Mouse (Mus musculus) adrenal gland, adult 8-10 months (tissue): ENCODE measurements around the gene Crlf1. TPM values are rescaled to one million over a fixed set of nuclear protein-coding genes. Genes with fewer than 3 reads are reported as not detected.
"Not testable (repeated sequence)": the region's sequence is repeated elsewhere in the genome, so short reads cannot be mapped to it uniquely, and the experiment has no call there.

ENCODE experiments used
- DNase-seq: peaks from one replicate; pipeline ENCODE4 v3.0.0; 2022
- total RNA-seq, 4 experiments: library from RNA; stranded (reverse); gene quantifications; 2 replicates each; pipeline ENCODE4 v1.2.4; 2022

Gene Crlf1
- total RNA-seq, 4 experiments from 2014 or later: 0.51 to 1.5 (median 0.59) TPM; not detected in 1

DNA sequence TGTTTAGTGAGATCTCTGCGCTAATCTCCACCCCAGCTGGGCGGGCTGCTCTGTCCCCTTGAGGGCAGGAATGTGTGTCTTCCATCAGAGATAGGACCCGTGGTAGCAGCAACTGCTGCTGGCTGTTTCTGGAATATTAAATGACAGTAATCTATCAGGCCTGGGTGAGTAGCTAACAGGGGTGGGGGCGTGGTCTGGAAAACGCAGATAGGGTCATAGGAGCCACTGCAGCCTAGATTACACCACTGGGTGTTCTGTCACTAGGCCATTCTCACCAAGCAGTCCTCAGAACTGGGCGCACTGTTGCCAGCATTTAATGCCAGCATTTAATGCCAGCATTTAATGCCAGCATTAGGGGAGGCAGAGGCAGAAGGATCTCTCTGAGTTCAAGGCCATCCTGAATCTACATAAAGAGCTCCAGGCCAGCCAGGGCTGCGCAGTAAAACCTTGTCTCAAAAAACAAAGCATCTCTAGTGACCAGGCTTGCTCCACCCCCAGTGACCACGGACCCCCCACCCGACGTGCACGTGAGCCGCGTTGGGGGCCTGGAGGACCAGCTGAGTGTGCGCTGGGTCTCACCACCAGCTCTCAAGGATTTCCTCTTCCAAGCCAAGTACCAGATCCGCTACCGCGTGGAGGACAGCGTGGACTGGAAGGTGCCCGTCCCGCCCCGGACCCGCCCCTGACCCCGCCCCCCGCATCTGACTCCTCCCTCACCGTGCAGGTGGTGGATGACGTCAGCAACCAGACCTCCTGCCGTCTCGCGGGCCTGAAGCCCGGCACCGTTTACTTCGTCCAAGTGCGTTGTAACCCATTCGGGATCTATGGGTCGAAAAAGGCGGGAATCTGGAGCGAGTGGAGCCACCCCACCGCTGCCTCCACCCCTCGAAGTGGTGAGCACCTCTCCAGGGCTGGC, 7.7 kb downstream of the Crlf1 start:
- DNase-seq: no peak

DNA sequence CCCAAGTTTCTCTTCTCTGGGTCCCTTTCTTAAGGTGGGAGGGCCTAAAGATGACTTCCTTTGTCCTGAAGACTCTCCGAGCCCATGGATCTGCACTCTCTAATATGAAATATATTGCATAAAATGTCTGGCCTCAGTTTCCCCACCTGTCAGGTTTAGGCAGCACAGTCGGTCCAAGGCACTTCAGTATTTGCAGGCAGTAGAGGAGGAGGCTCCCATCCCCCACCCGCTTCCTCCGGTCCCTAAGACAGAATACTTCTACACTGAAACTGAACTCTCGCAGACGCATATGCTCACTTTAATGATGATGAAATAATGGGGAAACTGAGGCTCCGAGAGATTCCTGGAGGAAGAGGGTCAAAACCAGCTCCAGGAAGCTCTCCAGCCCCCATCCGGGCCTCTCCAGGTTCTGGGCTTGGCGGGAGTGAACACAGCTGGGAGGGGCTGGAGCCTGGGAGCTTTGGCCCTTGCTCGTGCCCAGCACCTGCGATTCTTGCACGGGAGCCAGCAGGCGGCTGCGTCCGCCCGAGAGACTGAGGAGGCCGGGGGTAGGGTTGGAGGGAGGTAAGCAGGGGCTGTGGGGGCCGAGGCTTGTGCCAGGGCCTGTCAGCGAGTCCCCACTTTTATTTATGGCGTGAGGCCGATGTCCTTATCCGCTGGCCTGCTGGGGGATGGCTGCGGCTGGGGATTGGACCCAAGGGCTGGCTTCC, 9.0 kb downstream of the Crlf1 start:
- DNase-seq: no peak

DNA sequence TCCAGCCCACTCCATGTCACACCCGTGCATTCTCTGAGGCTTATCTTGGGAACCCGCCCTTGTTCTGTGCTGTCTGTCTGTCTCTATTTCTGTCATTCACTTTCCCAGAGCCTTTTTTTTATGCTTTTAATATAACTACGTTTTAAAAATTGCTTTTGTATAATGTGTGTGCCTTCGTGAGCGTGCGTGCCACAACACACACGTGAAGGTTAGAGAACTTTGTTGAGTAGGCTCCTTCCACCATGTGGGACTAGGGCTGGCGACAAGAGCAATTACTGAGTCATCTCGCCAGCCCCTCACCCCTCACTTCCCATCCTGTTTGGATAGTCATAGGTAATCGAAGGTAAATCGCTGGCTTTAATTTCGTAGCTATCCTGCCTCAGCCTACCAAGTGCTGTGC, 9.6 kb downstream of the Crlf1 start:
- no peak for DNase-seq

DNA sequence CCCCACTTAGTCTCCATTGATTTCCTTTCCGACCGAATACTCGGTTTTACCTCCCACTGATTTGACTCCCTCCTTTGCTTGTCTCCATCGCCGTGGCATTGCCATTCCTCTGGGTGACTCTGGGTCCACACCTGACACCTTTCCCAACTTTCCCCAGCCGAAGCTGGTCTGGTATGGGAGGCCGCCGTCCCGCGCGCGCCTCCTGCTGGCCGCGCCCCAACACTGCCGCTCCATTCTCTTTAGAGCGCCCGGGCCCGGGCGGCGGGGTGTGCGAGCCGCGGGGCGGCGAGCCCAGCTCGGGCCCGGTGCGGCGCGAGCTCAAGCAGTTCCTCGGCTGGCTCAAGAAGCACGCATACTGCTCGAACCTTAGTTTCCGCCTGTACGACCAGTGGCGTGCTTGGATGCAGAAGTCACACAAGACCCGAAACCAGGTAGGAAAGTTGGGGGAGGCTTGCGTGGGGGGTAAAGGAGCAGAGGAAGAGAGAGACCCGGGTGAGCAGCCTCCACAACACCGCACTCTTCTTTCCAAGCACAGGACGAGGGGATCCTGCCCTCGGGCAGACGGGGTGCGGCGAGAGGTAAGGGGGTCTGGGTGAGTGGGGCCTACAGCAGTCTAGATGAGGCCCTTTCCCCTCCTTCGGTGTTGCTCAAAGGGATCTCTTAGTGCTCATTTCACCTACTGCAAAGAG, 10.2 kb downstream of the Crlf1 start:
- no peak for DNase-seq

DNA sequence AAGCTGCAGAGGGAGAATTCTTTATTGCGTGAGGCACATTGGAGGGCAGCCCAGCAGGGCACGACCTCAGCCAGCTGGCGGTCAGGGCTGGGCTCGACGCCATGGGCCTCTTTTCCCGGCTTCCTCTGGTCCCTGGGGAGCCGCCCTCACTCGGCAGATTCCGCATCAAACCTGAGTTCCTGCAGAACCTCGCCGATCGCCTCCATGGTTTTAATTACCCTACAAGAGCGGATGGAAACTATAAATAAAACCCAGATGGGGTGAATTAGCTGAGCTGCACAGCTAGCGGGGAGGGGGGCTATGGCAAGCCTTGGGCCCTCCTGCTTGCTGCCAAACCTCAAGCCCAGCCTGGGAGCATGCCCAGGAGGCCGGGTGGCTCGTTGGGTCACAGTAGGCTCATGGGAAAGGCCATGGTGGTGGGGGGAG, 11.3 kb downstream of the Crlf1 start:
- DNase-seq: no peak

DNA sequence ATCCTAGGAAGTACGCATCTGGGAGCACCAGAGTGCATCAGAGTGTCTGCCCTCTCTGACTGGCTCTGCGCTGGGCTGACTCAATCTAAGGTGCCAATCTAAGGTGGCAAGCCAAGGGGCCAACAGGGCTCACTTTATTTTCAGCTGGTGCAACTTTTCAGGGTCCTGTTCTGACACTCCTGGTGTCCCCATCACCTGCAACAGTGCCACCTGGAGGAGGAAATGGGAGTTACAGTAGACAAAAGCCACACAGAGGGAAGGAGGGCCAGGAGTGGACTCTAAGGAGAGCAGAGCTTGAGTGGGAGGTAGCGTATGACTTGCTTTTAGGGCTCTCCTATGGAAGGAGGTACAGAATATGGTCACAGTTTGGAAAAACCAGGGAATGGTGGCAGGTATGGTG, 11.9 kb downstream of the Crlf1 start:
- DNase-seq: no peak

DNA sequence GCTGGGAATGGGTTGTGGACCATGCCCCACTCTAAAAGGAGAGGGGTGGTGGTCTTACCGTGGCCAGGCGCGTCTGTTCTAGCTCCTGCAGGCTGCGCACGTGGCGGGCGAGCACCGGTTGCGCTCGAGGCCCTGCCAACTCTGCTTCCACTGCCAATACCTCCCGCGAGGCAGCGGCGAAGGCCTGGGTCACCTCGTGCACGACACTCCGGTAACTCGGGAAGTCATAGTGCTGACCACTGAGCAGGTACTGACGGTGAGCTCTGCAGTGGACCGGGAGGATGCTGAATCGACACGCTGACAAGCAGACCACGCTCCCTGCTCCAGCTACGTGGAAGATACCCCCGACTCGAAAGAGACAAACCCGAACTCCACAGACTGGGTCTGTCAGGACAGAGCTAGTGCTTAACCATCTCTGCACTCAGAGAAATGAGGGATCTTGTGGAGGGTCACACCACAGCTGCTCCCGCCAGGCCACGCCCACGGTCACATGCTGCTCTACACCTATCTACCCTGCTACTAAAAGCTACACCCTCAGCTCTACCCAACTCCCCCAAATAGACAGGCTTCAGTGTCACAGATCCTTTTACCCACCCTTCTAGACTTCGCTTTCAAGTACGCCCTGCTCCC, 12.9 kb downstream of the Crlf1 start:
- DNase-seq: no peak

DNA sequence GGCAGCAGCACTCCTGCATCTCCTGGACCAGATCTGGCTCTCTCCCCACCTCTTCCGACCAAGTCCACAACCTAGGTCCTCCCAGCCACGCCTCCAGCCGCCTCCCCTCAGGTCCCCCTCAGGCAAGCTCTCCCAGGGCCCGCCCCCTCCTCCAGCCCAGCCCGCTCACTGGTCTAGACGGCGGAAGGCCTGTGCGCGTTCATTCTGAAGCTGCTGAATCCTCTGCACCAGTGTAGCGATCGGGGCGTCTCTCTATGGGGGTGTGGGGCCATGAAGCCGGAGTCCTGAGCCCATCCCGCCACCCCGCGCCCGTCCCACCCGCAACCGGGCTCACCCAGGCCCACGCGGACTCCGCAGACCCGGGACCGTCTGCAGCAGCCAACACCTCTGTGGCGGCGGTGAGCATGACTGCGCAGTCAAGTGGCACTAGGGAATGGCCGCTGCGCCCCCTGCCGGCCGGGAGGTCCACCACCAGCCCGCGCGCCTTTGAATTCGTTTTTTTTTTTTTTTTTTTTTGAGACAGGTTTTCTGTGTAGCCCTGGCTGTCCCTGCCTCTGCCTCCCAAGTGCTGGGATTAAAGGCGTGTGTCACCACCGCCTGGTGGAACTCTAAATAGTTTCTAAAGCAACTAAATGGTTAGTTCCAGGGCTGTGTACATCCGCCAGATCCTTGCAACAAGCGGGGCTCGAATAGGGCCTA, 13.5 kb downstream of the Crlf1 start, which contains the start of gene Rex1bd:
Rex1bd (minus strand) TSS at position 425 of the 699 bp plus-strand sequence.
- DNase-seq: peak; percentile 91

DNA sequence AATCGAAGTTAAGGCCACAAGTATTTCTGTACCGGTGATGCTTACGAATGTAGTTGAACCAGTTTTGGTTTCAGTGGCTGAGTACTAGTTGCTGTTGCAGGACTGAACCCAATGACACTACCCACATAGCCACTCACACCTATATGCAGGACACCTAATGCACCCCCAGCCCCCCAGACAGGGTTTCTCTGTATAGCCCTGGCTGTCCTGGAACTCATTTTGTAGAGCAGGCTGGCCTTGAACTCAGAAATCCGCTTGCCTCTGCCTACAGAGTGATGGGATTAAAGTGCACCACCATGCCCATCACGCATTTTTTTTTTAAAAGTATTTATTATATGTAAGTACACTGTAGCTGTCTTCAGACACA, 14.1 kb downstream of the Crlf1 start:
- no peak for DNase-seq

DNA sequence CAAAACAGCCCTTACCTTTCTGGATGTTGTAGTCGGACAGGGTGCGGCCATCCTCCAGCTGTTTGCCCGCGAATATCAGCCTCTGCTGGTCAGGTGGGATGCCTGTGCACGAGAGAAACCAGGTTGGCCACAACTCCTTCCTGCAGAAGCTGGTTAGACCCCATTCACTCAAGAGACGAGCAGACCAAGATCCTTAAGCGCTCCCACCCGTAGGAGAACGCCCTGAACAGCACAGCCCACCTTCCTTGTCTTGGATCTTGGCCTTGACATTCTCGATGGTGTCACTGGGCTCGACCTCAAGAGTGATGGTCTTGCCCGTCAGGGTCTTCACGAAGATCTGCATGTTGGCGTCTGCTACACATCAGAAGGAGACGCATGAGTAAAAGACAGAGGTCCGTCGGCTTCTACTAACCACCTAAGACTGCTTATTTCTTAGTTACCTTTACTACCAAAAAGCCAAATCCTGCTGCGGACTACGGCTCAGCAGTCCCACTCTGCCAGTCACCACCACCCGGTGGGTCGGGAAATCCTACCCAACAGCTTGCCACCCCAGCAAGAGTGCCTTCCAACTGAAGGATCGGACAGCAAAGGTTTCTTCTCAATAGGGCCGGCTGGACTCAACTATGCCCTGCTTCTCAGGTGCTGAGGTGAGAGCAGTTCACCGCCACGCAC, 16.5 kb downstream of the Crlf1 start:
- no peak for DNase-seq

DNA sequence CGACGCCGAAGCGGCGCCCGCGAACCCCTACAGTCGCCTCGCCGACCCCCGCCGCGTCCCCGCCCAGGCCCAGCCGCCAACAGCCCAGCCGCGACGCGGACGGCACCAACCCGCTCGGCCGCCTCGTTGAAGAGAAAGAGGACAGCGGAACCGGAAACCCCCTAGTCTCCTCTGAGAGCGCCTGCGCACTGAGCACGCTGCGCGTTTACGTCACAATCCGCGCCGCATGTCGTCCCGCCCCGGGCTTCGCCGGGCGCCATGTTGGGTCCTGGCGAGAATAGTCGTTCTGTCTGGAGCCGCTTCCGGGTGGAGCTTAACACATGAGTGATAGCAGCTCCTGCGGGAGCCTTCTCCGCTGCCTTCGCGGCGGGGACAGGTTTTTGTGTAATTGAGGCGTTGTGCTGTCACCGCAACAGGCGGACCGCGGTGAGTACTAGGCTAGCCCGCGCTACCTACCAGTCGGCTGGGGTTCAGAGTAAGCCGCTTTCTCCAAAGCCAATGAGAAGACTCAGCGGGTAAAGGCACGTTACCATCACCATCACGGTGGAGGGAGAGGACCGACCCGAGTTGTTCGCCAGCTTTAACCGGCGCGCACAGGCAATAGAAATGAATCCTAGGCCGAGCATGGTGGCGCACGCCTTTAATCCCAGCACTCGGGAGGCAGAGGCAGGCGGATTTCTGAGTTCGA, 17.4 kb downstream of the Crlf1 start, which contains the start of gene Uba52:
Uba52 (minus strand) TSS at position 574 of the 688 bp plus-strand sequence.
- peak; percentile 97 for DNase-seq

DNA sequence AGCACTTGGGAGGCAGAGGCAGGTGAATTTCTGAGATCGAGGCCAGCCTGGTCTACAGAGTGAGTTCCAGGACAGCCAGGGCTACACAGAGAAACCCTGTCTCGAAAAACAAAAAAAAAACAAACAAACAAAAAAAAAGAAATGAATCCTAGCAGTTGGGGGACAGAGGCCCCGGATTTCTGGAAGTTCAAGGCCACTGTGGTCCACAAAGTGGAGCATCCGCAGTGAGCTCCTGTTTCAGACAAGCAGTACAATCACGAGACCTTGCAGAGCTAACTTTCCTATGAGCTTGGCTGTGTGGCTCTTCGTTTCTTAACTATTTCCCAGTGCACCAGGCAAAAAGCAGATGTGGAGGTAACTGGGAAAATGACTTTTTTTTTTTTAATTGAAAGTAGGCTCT, 18.2 kb downstream of the Crlf1 start:
- DNase-seq: not testable (repeated sequence)

DNA sequence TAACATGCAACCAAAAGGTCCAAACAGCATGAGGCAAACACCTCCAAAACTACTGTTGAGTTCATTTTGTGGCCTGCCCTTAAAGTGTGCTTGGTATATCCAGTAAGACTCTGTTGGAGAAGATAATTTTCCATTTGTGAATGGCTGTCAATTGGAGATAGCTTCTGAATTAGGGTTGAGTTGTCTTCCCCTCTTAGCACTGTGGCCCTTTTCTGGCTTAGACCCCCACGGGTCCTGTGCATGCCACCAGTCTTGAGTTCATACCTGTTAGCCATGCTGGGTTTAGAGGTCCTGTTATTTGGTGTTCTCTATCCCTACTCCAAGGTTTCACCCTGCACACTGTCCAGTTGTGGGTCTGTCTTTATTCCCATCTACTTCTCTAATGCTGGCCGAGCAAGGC, 18.8 kb downstream of the Crlf1 start:
- DNase-seq: no peak

DNA sequence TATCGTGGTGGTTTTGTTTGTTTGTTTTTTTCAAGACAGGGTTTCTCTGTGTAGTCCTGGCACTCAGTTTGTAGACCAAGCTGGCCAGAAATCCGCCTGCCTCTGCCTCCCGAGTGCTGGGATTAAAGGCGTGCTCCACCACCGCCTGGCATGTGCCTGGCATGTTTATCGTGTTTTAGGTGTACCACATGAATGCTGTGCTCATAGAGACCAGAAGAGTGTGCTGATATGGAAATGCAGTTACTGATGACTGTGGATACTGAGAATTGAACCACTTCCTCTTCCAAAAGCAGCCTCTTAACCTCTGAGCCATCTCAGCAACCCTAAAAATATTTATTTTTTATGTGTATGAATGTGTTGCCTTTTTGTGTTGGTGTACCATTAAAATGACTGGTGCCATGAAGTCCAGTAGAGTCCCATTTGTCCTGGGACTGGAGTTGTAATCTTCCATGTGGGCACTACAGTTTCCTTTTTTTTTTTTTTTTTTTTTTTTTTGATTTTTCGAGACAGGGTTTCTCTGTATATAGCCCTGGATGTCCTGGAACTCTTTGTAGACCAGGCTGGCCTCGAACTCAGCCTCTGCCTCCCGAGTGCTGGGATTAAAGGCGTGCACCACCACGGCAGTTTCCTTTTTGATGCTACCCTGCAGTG, 19.4 kb downstream of the Crlf1 start:
- no peak for DNase-seq

DNA sequence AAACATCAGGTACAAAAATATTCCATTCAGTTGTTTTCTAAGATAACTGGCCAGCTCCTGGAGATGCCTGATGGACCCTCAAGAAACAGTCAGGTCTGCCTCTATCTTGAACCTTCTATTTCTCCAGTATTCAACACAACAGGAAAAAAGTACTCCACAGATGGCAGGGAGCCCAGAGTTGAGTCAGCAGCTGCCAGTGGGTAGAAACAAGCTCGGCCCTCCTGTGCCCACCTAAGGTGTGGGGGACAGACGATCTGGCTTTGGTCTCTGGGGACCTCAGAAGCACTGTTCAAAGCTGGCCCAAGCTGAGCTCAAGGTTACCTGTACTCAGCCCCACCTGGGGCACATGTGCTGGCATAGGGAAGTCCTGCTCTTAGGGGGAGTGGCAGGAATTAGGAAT, 20.5 kb downstream of the Crlf1 start:
- no peak for DNase-seq

DNA sequence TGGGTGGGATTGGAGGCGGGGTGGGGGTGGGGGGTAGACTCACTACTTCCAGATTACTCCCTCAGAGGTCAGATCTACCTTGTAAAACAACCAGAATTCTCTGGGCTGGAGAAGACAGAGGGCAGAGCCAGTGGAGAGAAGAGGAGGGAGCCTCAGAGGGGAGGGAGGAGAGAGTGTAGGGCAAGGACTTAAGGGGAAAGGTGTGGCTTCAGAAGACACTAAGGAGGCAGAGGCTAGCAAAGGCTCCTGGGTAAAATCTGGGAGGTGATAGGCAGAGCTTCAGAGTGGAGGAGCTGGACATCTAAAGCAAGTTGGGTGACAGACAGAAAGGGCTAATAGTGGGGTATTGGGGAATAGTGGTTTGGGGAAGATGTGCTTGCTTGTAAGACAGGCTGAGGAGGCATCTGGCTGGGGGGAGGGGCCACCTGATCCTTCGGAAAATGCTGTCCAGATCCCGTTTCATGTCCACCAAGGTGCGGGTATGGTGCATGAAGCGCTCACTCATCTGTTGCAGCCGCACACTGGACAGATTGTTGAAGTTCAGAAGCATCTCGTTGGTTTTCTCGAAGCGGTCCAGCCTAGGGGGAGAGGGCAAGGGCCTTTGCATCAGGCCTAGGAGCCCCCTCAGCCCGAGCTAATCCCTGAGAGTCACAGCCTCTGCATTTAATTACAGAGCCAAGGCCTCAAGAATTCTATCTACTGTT, 25.1 kb downstream of the Crlf1 start:
- DNase-seq: no peak

DNA sequence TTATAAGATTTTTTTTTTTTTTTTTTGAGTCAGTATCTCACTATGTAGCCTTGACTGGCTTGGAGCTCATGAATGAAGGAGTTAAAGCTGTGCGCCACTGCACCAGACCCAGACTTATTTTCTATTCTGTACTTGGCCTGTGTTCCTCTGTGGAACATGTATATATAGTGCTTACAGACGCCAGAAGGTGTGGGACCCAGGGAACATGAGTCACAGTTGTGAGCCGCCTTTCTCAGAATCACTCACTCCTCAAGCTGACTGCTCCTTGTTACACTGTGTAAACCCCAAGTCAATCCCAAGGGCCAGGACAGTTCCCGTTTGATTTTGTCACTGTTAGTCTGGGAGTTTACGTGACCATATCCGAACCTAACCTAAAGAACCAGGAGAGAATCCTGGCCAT, 26.1 kb downstream of the Crlf1 start:
- DNase-seq: no peak

DNA sequence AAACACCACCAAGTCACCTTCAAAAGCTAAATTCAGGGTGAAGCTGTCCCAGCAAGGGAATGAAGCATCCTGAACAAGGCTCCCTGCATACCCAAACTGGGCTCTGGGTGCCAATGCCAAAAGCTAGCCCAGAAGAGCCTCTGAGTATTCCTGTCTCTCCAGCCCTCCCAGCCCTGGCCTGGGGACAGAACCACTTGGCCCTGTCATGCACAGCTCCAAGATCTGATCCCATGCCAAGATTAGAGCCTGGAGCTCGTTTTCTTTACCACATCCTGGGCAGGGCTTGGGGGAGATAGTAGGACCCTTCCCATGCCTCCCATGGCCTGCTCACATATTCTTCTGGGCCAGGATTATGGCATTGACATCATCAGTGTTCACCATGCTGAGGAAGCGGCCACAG, 26.6 kb downstream of the Crlf1 start:
- no peak for DNase-seq

DNA sequence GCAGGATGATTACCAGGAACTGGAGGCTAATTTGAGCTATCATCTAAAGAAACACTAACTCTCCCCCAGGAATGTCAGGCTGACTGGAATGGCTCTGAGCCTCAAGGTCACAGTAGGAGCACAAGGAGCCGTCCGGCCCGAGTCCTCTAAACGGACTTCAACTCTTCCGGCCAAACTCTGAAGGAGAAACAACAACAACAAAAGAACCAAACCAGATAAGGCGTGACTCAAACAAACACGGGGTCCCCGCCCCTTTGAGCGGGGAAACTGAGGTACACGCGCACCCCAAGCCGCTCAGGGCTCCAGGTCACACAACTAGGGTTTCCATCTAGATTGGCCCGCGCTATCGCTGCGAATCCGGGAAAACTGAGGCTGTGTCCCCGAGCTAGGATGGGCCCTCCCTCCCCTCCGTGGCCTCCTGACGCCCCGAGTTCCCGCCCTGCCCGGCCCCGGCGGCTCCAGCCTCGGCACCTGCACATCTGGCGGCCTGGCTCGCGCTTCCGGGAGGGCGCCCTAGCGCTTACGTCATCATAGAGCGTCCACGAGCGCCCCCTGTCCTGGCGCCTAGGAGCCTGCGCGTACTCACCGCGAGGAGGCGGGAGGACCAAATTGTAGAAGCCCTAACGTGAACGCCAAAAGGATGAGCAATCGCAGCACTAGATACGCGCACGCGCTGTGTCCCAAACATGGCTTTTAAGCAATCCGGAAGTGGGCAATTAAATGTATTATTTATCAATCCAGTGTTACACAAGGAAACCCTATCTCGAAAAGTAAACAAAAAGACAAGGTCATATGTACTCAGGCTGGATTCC, 29.8 kb downstream of the Crlf1 start:
- peak; percentile 96 for DNase-seq
